Comparison of ENCODE assay signal across 16 mouse cellular contexts in genomic region chrX:56662316-56662715, GRCm38 (mm10).
"Had no signal": no experiment of that assay in that cellular context is flagged by ENCODE, and none has a peak within 500 bp of the region (broad histone marks: within the 10 kb centered on the region; RNA-seq: fewer than 3 reads in every experiment).

No protein-coding gene starts in this region.

- DNase-seq: retina, postnatal 1 day; right cerebral cortex, adult 18-20 months; right cerebral cortex, postnatal 14 days; right cerebral cortex, postnatal 25 days; right cerebral cortex, postnatal 4 days; spleen, adult 18-20 months; thymus, adult 18-20 months; thymus, adult 2 months; thymus, postnatal 14 days; thymus, postnatal 25 days; thymus, postnatal 36 days; thymus, postnatal 4 days had no signal

- H3K4me2 ChIP-seq: neural tube, embryonic 13.5 days; neural tube, embryonic 15.5 days; stomach, embryonic 15.5 days had no signal

- H3K36me3 ChIP-seq: neural tube, embryonic 13.5 days; neural tube, embryonic 15.5 days; stomach, embryonic 15.5 days had no signal

- H3K9me3 ChIP-seq: neural tube, embryonic 13.5 days; neural tube, embryonic 15.5 days; stomach, embryonic 15.5 days had no signal

- H3K4me3 ChIP-seq: neural tube, embryonic 13.5 days; neural tube, embryonic 15.5 days; stomach, embryonic 15.5 days had no signal

- H3K27ac ChIP-seq: neural tube, embryonic 13.5 days; neural tube, embryonic 15.5 days; stomach, embryonic 15.5 days; stomach, postnatal 0 days had no signal

- H3K27me3 ChIP-seq: neural tube, embryonic 13.5 days; neural tube, embryonic 15.5 days; stomach, embryonic 15.5 days had no signal

- H3K9ac ChIP-seq: neural tube, embryonic 13.5 days; neural tube, embryonic 15.5 days; stomach, embryonic 15.5 days had no signal

- H3K4me1 ChIP-seq: neural tube, embryonic 13.5 days; neural tube, embryonic 15.5 days; stomach, embryonic 15.5 days had no signal
